Mouse (Mus musculus): ENCODE results near the gene Psg17. TPM values are rescaled to one million over a fixed set of nuclear protein-coding genes. Genes with fewer than 3 reads are reported as not detected.
"Not testable (repeated sequence)": the region's sequence is repeated elsewhere in the genome, so short reads cannot be mapped to it uniquely, and the experiment has no call there.

Psg17 gene
- polyA plus RNA-seq, 1 experiment from 2014 or later = not detected

GRCm38 (mm10) chr7:18829545-18829944, 8.1 kb upstream of the Psg17 start:
- H3K27ac ChIP-seq (ENCODE audit: poor library complexity, severe bottlenecking) = no peak overlapping the region
- H3K27me3 ChIP-seq (replicated peaks) = 0 out of 2 replicates have a peak, but pooled peaks cover 8% of the 10 kb centered on the region
- H3K36me3 ChIP-seq = no peaks in the 10 kb centered on the region
- H3K9me3 ChIP-seq (replicated peaks) = no peaks in the 10 kb centered on the region; the same call in 1 of the 2 replicates
- H3K9ac ChIP-seq = no peak overlapping the region
- no peak overlapping the region for H3K4me3 ChIP-seq
- H3K4me1 ChIP-seq (replicated peaks) = no peaks in the 10 kb centered on the region
- no peak overlapping the region for H3K4me2 ChIP-seq
- WGBS = 88% methylated on average over 7 of the region's 7 CpGs
- ATAC-seq (ENCODE audit: insufficient number of reproducible peaks, low FRiP score) = no peak

- Histone ChIP-seq H3K4me3 (no peak overlapping the region), H3K27ac (ENCODE audit: poor library complexity, severe bottlenecking) (no peak overlapping the region), H3K4me2 (no peak overlapping the region), H3K36me3 (no peaks in the 10 kb centered on the region), H3K4me1 (replicated peaks) (no peaks in the 10 kb centered on the region), H3K27me3 (replicated peaks) (0 out of 2 replicates have a peak, but pooled peaks cover 8% of the 10 kb centered on the region), H3K9me3 (replicated peaks) (no peaks in the 10 kb centered on the region; the same call in 1 of the 2 replicates), H3K9ac (no peak overlapping the region)
- ATAC-seq (ENCODE audit: insufficient number of reproducible peaks, low FRiP score) = no peak
- WGBS = 49% methylated on average over 9 of the region's 9 CpGs
Observed at GRCm38 (mm10) chr7:18828592-18828991, 7.2 kb upstream of the Psg17 start.

GRCm38 (mm10) chr7:18827792-18828546, 6.6 kb upstream of the Psg17 start:
- H3K4me2 ChIP-seq = peak overlapping the region; percentile 14; the same call in 1 of the 2 replicates
- no peaks in the 10 kb centered on the region for H3K4me1 ChIP-seq (replicated peaks)
- no peak overlapping the region for H3K4me3 ChIP-seq
- H3K9me3 ChIP-seq (replicated peaks) = no peaks in the 10 kb centered on the region
- 0 out of 2 replicates have a peak, but pooled peaks cover 8% of the 10 kb centered on the region for H3K27me3 ChIP-seq (replicated peaks)
- no peak; the same call in 1 of the 2 replicates for ATAC-seq (ENCODE audit: insufficient number of reproducible peaks, low FRiP score)
- H3K27ac ChIP-seq (ENCODE audit: poor library complexity, severe bottlenecking) = no peak overlapping the region
- 59% methylated on average over 26 of the region's 26 CpGs for WGBS
- no peaks in the 10 kb centered on the region for H3K36me3 ChIP-seq
- H3K9ac ChIP-seq = no peak overlapping the region

GRCm38 (mm10) chr7:18818301-18818700, 3.1 kb downstream of the Psg17 start:
- Histone ChIP-seq H3K4me2 (no peak overlapping the region), H3K27me3 (replicated peaks) (no peaks in the 10 kb centered on the region), H3K27ac (ENCODE audit: poor library complexity, severe bottlenecking) (no peak overlapping the region), H3K9ac (no peak overlapping the region), H3K4me1 (replicated peaks) (no peaks in the 10 kb centered on the region), H3K9me3 (replicated peaks) (no peaks in the 10 kb centered on the region), H3K4me3 (no peak overlapping the region), H3K36me3 (no peaks in the 10 kb centered on the region)
- 72% methylated on average over 9 of the region's 9 CpGs for WGBS
- no peak for ATAC-seq (ENCODE audit: insufficient number of reproducible peaks, low FRiP score)

- H3K9ac ChIP-seq = no peak overlapping the region
- H3K4me1 ChIP-seq (replicated peaks) = no peaks in the 10 kb centered on the region
- ATAC-seq (ENCODE audit: insufficient number of reproducible peaks, low FRiP score) = no peak
- no peak overlapping the region for H3K4me3 ChIP-seq
- H3K4me2 ChIP-seq = no peak overlapping the region
- no peaks in the 10 kb centered on the region for H3K9me3 ChIP-seq (replicated peaks)
- H3K27me3 ChIP-seq (replicated peaks) = no peaks in the 10 kb centered on the region
- H3K27ac ChIP-seq (ENCODE audit: poor library complexity, severe bottlenecking) = no peak overlapping the region
- H3K36me3 ChIP-seq = no peaks in the 10 kb centered on the region
Observed at GRCm38 (mm10) chr7:18803526-18803925, 17.9 kb downstream of the Psg17 start.

GRCm38 (mm10) chr7:18799129-18799528, 22.3 kb downstream of the Psg17 start:
- 31% methylated on average over 3 of the region's 3 CpGs for WGBS
- Histone ChIP-seq H3K36me3 (no peaks in the 10 kb centered on the region), H3K27ac (ENCODE audit: poor library complexity, severe bottlenecking) (no peak overlapping the region), H3K9me3 (replicated peaks) (no peaks in the 10 kb centered on the region), H3K9ac (no peak overlapping the region), H3K4me3 (no peak overlapping the region), H3K4me2 (no peak overlapping the region), H3K27me3 (replicated peaks) (no peaks in the 10 kb centered on the region), H3K4me1 (replicated peaks) (no peaks in the 10 kb centered on the region)
- no peak for ATAC-seq (ENCODE audit: insufficient number of reproducible peaks, low FRiP score)

GRCm38 (mm10) chr7:18798420-18798819, 23.0 kb downstream of the Psg17 start, which contains the start of gene Psg19:
TSS of gene Psg19 (minus strand) at chr7:18798520.
- Histone ChIP-seq H3K4me2 (no peak within 1 kb of the TSS), H3K9me3 (replicated peaks) (no peaks in the 10 kb centered on the region), H3K27me3 (replicated peaks) (no peaks in the 10 kb centered on the region), H3K36me3 (no peaks in the 10 kb centered on the region), H3K4me3 (no peak within 1 kb of the TSS), H3K27ac (ENCODE audit: poor library complexity, severe bottlenecking) (no peak within 1 kb of the TSS), H3K9ac (no peak within 1 kb of the TSS), H3K4me1 (replicated peaks) (no peaks in the 10 kb centered on the region)
- 68% methylated on average over 1 of the region's 1 CpGs for WGBS
- ATAC-seq (ENCODE audit: insufficient number of reproducible peaks, low FRiP score) = no peak

GRCm38 (mm10) chr7:18790671-18791070, 30.7 kb downstream of the Psg17 start:
- not testable (repeated sequence) for H3K27ac ChIP-seq (ENCODE audit: poor library complexity, severe bottlenecking); H3K9me3 ChIP-seq (replicated peaks); ATAC-seq (ENCODE audit: insufficient number of reproducible peaks, low FRiP score); H3K4me1 ChIP-seq (replicated peaks); H3K36me3 ChIP-seq; H3K4me3 ChIP-seq; H3K9ac ChIP-seq; H3K4me2 ChIP-seq; H3K27me3 ChIP-seq (replicated peaks)

GRCm38 (mm10) chr7:18781301-18781700, 40.1 kb downstream of the Psg17 start:
- not testable (repeated sequence) for H3K4me2 ChIP-seq; H3K9ac ChIP-seq; H3K27ac ChIP-seq (ENCODE audit: poor library complexity, severe bottlenecking); H3K9me3 ChIP-seq (replicated peaks); H3K4me3 ChIP-seq; H3K36me3 ChIP-seq; ATAC-seq (ENCODE audit: insufficient number of reproducible peaks, low FRiP score); H3K4me1 ChIP-seq (replicated peaks); H3K27me3 ChIP-seq (replicated peaks)
- 42% methylated on average over 2 of the region's 2 CpGs for WGBS

GRCm38 (mm10) chr7:18779337-18779781, 42.0 kb downstream of the Psg17 start:
- H3K27me3 ChIP-seq (replicated peaks) = no peaks in the 10 kb centered on the region
- no peak for ATAC-seq (ENCODE audit: insufficient number of reproducible peaks, low FRiP score)

More at GRCm38 (mm10) chr7:18779337-18779781, 42.0 kb downstream of the Psg17 start:
- Histone ChIP-seq H3K4me1 (replicated peaks) (no peaks in the 10 kb centered on the region), H3K4me2 (no peak overlapping the region), H3K9ac (no peak overlapping the region), H3K36me3 (no peaks in the 10 kb centered on the region), H3K4me3 (no peak overlapping the region), H3K9me3 (replicated peaks) (0 out of 2 replicates have a peak, but pooled peaks cover 2% of the 10 kb centered on the region), H3K27ac (ENCODE audit: poor library complexity, severe bottlenecking) (no peak overlapping the region)
